Comparison of ENCODE assay signal across 25 mouse cellular contexts in the genomic region with DNA sequence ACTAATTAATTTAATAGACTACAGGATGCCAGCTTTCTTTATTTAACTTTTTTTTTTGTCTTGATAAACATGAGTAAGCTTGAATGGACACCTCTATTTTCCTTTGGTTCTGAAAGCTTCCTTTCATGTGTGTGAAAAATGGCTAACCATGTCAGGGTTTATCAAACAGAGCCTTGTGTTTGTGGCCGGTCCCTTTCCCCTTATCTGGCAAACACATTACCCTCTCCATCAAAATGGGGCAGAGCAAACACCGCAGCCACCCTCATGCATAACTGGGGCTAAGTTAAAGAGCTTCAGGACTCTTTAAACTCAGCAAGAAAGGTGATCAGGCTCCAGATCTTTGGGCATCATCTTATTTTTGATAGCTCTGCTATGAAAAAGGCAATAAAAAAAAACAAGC.
"Had no signal": no experiment of that assay in that cellular context is flagged by ENCODE, and none has a peak within 500 bp of the region (broad histone marks: within the 10 kb centered on the region; RNA-seq: fewer than 3 reads in every experiment).

No protein-coding gene starts in this region.

- H3K4me2 ChIP-seq: heart, embryonic 11.5 days; heart, embryonic 13.5 days; heart, embryonic 15.5 days; hindbrain, embryonic 12.5 days; hindbrain, embryonic 14.5 days; intestine, embryonic 15.5 days; limb, embryonic 12.5 days had no signal

- ATAC-seq: forebrain, postnatal 0 days; hindbrain, embryonic 16.5 days; inflammation-experienced regulatory T-cells, adult 6 months; intestine, embryonic 15.5 days; intestine, postnatal 0 days had no signal

- H3K36me3 ChIP-seq: heart, embryonic 13.5 days; heart, embryonic 15.5 days; hindbrain, embryonic 10.5 days; hindbrain, embryonic 12.5 days; intestine, embryonic 15.5 days; limb, embryonic 10.5 days; limb, embryonic 12.5 days had no signal

- H3K4me3 ChIP-seq: heart, adult 2 months; heart, embryonic 13.5 days; heart, embryonic 15.5 days; hindbrain, embryonic 10.5 days; hindbrain, embryonic 12.5 days; intestine, embryonic 15.5 days; layer of hippocampus, adult 2 months; left cerebral cortex, adult 2 months; limb, embryonic 10.5 days; limb, embryonic 12.5 days had no signal

- H3K9me3 ChIP-seq: heart, embryonic 13.5 days; heart, embryonic 15.5 days; hindbrain, embryonic 10.5 days; hindbrain, embryonic 12.5 days; intestine, embryonic 15.5 days; limb, embryonic 10.5 days; limb, embryonic 12.5 days had no signal

- H3K9ac ChIP-seq: forebrain, postnatal 0 days; heart, embryonic 13.5 days; heart, embryonic 15.5 days; hindbrain, embryonic 12.5 days; hindbrain, embryonic 14.5 days; intestine, embryonic 15.5 days; limb, embryonic 12.5 days had no signal

- H3K27ac ChIP-seq: heart, adult 2 months; heart, embryonic 13.5 days; heart, embryonic 15.5 days; hindbrain, embryonic 10.5 days; hindbrain, embryonic 12.5 days; hindbrain, embryonic 14.5 days; intestine, embryonic 15.5 days; layer of hippocampus, adult 2 months; left cerebral cortex, adult 2 months; limb, embryonic 10.5 days; limb, embryonic 12.5 days had no signal

- DNase-seq: forebrain, postnatal 0 days; gastrocnemius, postnatal 14 days; gastrocnemius, postnatal 36 days; heart, adult 2 months; heart, postnatal 14 days; heart, postnatal 4 days; kidney, adult 18-20 months; kidney, adult 8-10 months; kidney, postnatal 10 days; kidney, postnatal 25 days; kidney, postnatal 4 days had no signal

- H3K4me1 ChIP-seq: heart, embryonic 13.5 days; heart, embryonic 15.5 days; hindbrain, embryonic 12.5 days; intestine, embryonic 15.5 days; limb, embryonic 10.5 days; limb, embryonic 12.5 days had no signal
